Mouse (Mus musculus) layer of hippocampus, adult 2 months (tissue): Measurements from ENCODE around the gene Atp6v1b1. TPM values are rescaled to one million over a fixed set of nuclear protein-coding genes. Genes with fewer than 3 reads are reported as not detected.

Source experiments
- DNase-seq, 2 experiments: peaks; one replicate each; pipeline ENCODE4 v3.0.0; 2022; ENCODE audit warnings: low spot score in 2 of 2
- H3K27ac ChIP-seq: fragments of 200-600 bp; 2 replicates; pipeline ENCODE4 v1.8.1; 2022
- H3K4me3 ChIP-seq: fragments of 200-600 bp; 2 replicates; pipeline ENCODE4 v1.8.1; 2022; ENCODE audit warnings: mild to moderate bottlenecking
- CTCF ChIP-seq: fragments of 200-600 bp; conservative IDR thresholded peaks from 2 replicates; pipeline ENCODE4 v1.8.1; 2022; ENCODE audit warnings: antibody characterized with exemption, mild to moderate bottlenecking, moderate library complexity
- long read RNA-seq, 2 experiments: library from polyadenylated mRNA; stranded (forward); transcript quantifications; one replicate each; pipeline ENCODE4 v2.0.0; 2021; ENCODE audit warnings: borderline mapping rate in 2 of 2
- total RNA-seq, 2 experiments: library from RNA; stranded (reverse); gene quantifications; 2 replicates each; pipeline ENCODE4 v1.2.3; 2021

Gene Atp6v1b1
- total RNA-seq = under 1 TPM; 0.31 to 0.42 TPM
- long read RNA-seq, experiment 1 = 0 reads
- long read RNA-seq, experiment 2 = 0 reads

- no peak within 1 kb of the TSS for H3K4me3 ChIP-seq
- DNase-seq = no peak
- H3K27ac ChIP-seq = no peak within 1 kb of the TSS
- no peak for TF ChIP-seq CTCF
These were observed at the start of gene Atp6v1b1 for GRCm38 (mm10) chr6:83742761-83743160. Gene Atp6v1b1 (plus strand): TSS chr6:83742990.

DNA sequence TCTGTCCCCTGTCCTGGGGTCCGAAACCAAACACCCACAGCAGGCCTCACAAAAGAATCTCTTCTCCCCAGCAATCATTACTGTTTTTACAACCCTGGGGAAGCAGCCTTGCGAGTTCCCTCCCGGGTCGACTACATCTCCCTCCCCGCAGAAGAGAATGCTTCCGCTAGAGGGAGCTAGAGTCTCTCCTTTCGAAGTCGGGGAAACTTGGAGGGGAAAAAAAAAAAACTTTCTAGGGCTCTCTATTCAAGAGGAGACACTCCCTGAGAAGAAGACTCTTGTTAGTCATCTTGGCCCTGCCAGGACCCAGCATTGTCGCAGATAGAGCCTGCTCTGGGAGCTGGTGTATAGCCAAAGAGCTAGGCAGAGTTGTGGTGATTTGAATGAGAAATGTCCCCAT, 49.0 kb upstream of the Atp6v1b1 start:
- DNase-seq = peak; percentile 22 to 67
- Histone ChIP-seq H3K27ac (no peak overlapping the region), H3K4me3 (no peak overlapping the region)
- peak; percentile 91 for TF ChIP-seq CTCF

- no peak overlapping the region for H3K27ac ChIP-seq
- no peak overlapping the region for H3K4me3 ChIP-seq
- no peak for DNase-seq
- no peak for TF ChIP-seq CTCF
These were observed 47.1 kb upstream of the Atp6v1b1 start for GRCm38 (mm10) chr6:83695731-83696130.

- H3K4me3 ChIP-seq = no peak overlapping the region
- no peak for DNase-seq
- no peak overlapping the region for H3K27ac ChIP-seq
- no peak for TF ChIP-seq CTCF
These were observed 46.1 kb upstream of the Atp6v1b1 start for GRCm38 (mm10) chr6:83696684-83697083.

DNA sequence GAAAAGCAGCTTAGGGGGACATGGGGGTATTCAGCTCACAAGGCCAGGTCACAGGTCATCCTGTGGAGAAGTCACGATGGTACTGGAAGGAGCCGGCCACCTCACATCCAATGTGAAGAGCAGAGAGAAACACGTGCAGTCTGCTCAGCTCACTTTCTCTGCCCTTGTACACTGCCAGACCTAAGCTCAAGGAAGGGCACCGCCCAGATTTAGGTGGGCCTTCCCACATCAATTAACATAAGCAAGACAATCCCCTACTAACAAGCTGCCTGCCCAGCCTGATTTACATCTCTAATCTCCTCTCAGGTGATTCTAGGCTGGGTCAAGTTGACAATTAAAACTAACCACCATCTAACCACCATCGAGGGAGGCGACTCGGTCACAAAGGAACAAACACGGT, 44.9 kb upstream of the Atp6v1b1 start:
- Histone ChIP-seq H3K4me3 (no peak overlapping the region), H3K27ac (no peak overlapping the region)
- TF ChIP-seq CTCF = no peak
- DNase-seq = no peak

DNA sequence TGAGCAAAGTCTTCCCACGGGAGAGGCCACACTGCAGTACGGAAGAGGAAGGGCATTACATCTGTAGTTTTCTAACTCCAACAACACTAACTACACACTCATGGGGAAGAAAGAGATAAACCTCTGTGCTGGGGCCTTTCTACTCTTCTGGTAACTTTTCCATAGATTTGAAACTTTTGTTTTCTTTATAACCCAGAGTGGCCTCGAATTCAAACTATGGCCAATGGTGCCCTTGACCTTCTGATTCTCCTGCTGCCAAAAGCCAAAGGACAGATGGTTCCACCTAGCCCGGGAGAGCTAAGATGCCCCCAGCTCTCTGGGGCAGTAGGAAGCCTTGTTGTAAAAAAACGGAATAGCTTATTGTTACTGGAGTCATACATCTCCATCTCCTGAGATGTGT, 42.8 kb upstream of the Atp6v1b1 start:
- DNase-seq = no peak
- no peak for TF ChIP-seq CTCF
- Histone ChIP-seq H3K27ac (no peak overlapping the region), H3K4me3 (no peak overlapping the region)

DNA sequence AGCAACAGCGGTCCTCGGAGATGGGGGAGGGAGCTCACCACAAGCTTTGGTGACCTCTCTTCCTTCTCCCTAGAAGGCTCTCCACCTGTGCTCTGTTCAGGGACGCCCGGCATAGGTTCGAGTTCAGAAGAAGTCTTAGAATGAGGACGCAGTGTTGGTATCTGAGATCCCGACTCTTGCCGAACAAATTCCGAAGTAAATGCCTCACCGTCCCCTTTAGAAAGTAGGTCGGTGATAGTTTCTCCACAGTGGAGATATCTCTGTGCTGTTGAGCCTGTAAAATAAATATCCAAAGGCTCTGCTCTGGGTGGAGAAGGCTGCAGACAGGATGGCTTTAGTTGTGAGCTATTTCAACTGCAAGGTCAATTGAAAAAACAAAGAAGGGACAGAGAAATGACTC, 41.8 kb upstream of the Atp6v1b1 start:
- no peak for DNase-seq
- Histone ChIP-seq H3K4me3 (no peak overlapping the region), H3K27ac (no peak overlapping the region)
- TF ChIP-seq CTCF = no peak

GRCm38 (mm10) chr6:83702146-83702999, 40.4 kb upstream of the Atp6v1b1 start:
- TF ChIP-seq CTCF = no peak
- Histone ChIP-seq H3K4me3 (no peak overlapping the region), H3K27ac (no peak overlapping the region)
- DNase-seq = no peak

- no peak for DNase-seq
- Histone ChIP-seq H3K4me3 (no peak overlapping the region), H3K27ac (no peak overlapping the region)
- TF ChIP-seq CTCF = no peak
These were observed 39.6 kb upstream of the Atp6v1b1 start for GRCm38 (mm10) chr6:83703000-83703721.

- DNase-seq = no peak
- no peak for TF ChIP-seq CTCF
- Histone ChIP-seq H3K4me3 (no peak overlapping the region), H3K27ac (no peak overlapping the region)
These were observed 39.1 kb upstream of the Atp6v1b1 start for GRCm38 (mm10) chr6:83703722-83704078.

- Histone ChIP-seq H3K4me3 (no peak overlapping the region), H3K27ac (no peak overlapping the region)
- no peak for DNase-seq
- TF ChIP-seq CTCF = no peak
These were observed 38.5 kb upstream of the Atp6v1b1 start for GRCm38 (mm10) chr6:83704294-83704693.

DNA sequence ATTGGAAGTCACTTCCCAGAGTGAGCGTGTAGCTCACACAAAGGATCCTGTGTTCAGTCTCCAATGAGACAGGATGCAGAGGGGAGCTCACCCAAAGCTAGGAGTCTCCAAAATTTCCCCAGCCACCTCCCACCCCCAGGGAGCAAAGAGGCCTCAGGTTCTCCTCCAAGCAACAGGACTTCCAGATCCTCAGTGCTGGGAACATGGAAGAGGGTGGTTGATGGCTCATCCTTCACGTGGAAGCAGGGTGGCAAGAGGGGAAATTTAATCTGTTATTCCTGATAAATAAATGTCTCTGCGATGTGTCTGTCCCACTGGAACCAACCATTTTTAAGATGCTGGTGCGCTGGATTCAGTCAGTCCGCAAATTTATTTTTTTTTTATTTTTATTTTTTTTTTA, 38.1 kb upstream of the Atp6v1b1 start:
- H3K4me3 ChIP-seq = no peak overlapping the region
- TF ChIP-seq CTCF = no peak
- no peak overlapping the region for H3K27ac ChIP-seq
- DNase-seq = no peak

- no peak for DNase-seq
- H3K27ac ChIP-seq = no peak overlapping the region
- no peak for TF ChIP-seq CTCF
- no peak overlapping the region for H3K4me3 ChIP-seq
These were observed 34.9 kb upstream of the Atp6v1b1 start for GRCm38 (mm10) chr6:83707738-83708510.
